Mouse (Mus musculus) R1 (cell line): ENCODE measurements at regions not wholly inside any gene's neighbourhood (a gene's known extent, or its start where the extent isn't known, plus 50 kb on each side); places are given as distances from the start of the nearest gene placed in this dataset.

ENCODE experiments used
- DNase-seq: peaks from one replicate; pipeline ENCODE4 v3.0.0-alpha.2; 2018; ENCODE audit warnings: low read depth, low spot score

- DNase-seq, result no peak
Observed at GRCm38 (mm10) chr4:78666326-78666725, 454.6 kb upstream of the Ptprd start.

DNA sequence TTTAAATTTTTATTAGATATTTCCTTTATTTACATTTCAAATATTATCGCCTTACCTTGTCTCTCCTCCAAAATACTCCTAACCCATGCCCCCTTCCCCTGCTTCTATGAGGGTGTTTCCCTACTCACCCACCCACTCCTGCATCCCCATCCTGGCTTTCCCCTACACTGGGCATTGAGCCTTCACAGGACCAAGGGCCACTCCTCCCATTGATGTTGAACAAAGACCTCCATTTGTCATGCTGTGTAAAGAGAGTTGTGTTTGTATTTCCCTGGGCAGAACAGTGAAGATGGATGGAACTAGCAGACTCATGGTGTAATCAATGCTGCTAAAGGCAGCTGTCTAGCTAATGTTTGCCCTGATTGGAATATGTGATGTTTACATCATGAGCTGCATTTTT, 431.0 kb upstream of the Ptprd start:
- DNase-seq, result no peak

DNA sequence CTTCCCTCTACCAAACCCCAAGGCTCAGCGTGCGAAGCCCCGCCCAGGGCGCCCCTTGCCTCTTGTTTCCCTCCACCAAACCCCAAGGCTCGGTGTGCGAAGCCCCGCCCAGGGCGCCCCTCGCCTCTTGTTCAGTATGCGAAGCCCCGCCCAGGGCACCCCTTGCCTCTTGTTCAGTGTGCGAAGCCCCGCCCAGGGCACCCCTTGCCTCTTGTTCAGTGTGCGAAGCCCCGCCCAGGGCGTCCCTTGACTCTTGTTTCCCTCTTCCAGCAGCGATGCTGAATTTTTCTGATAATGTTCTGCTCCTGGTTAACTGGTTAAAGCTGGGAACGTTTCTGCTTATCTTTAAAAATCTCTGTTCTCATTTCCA, 394.7 kb upstream of the Ptprd start:
- peak; percentile 10 for DNase-seq

- no peak for DNase-seq
Observed at GRCm38 (mm10) chr4:78605763-78606460, 394.2 kb upstream of the Ptprd start.

DNA sequence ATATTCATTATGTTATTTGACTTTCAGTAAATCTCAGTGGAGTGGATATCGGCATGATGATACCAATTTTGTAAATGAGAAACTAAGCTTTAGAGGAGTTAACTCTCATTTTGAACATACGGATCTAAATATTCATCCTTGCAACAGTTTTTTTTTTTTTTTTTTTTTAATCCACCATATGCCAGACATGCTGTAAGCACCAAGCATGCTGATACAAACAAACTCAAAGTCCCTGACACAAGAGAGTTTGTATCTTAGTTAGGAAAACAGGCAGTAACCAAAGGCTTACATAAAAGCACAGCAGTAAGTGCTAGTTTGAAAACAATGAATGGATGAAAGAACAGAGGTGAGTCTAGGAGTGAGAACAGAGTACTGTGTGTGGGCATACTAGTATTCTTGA, 369.8 kb upstream of the Ptprd start:
- no peak for DNase-seq

DNA sequence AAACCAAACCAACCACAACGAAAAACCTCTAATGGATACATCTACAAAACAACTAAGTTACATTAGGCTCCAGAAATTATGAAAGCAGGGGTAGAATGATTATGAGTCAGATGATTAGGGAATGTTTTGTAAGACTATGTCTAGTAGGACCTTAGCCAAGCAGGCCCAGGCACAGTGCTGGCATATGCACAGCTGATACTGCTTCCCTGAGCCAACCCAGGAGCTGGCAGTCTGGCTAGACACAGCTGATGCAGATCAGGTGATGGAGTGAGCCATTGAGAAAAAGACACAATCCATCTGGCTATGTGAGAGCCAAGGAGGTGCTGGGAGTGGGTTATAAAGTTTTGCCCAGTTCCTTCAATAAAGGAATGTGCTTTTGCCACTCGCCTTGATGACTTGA, 353.6 kb upstream of the Ptprd start:
- no peak for DNase-seq
